Mouse (Mus musculus) heart, adult 2 months (tissue): ENCODE measurements around the gene Slc35e1. TPM values are rescaled to one million over a fixed set of nuclear protein-coding genes. Genes with fewer than 3 reads are reported as not detected.

Source experiments
- DNase-seq, 2 experiments: peaks; one replicate each; pipeline ENCODE4 v3.0.0; 2021
- H3K27ac ChIP-seq: fragments of 200-600 bp; 2 replicates; pipeline ENCODE4 v1.8.1; 2022
- H3K27me3 ChIP-seq: fragments of 200-500 bp; 2 replicates; pipeline ENCODE4 v1.6.1; 2012; ENCODE audit warnings: mild to moderate bottlenecking, low read length, inconsistent platforms, mixed read lengths; ENCODE audit not compliant: control insufficient read depth, insufficient read depth
- H3K36me3 ChIP-seq: fragments of 200-500 bp; 2 replicates; pipeline ENCODE4 v1.6.1; 2012; ENCODE audit warnings: low read length, inconsistent platforms; ENCODE audit not compliant: control insufficient read depth, insufficient read depth
- H3K4me1 ChIP-seq: fragments of 200-500 bp; 2 replicates; pipeline ENCODE4 v1.6.1; 2011; ENCODE audit warnings: low read length; ENCODE audit not compliant: control insufficient read depth, insufficient read depth
- H3K4me3 ChIP-seq: fragments of 200-600 bp; 2 replicates; pipeline ENCODE4 v1.8.1; 2022
- H3K79me2 ChIP-seq: fragments of 200-500 bp; replicated peaks from 2 replicates; pipeline ENCODE4 v1.6.1; 2012; ENCODE audit warnings: mild to moderate bottlenecking, inconsistent platforms, low read length, moderate library complexity, mixed read lengths; ENCODE audit not compliant: control insufficient read depth, insufficient read depth
- H3K9ac ChIP-seq: fragments of 200-500 bp; 2 replicates; pipeline ENCODE4 v1.6.1; 2012; ENCODE audit warnings: low read depth, mild to moderate bottlenecking, control low read depth, inconsistent platforms, low read length, mixed read lengths
- CTCF ChIP-seq: fragments of 200-600 bp; IDR thresholded peaks from 2 replicates; pipeline ENCODE4 v1.8.1; 2022; ENCODE audit warnings: antibody characterized with exemption, mild to moderate bottlenecking, moderate library complexity
- EP300 ChIP-seq: fragments of 200-500 bp; IDR thresholded peaks from 2 replicates; pipeline ENCODE4 v1.6.1; 2011; ENCODE audit warnings: low read depth, low read length, control low read depth; ENCODE audit not compliant: insufficient read depth
- POLR2A ChIP-seq: fragments of 200-500 bp; IDR thresholded peaks from 2 replicates; pipeline ENCODE4 v1.6.1; 2011; ENCODE audit warnings: mild to moderate bottlenecking, low read depth, low read length, control low read depth; ENCODE audit not compliant: insufficient read depth
- WGBS: fragments of 180-500 bp; shearing (Covaris S2); methylation state at CpG from one replicate; pipeline ENCODE4 v1.1.7; 2018; 5-methylcytosine and 5-hydroxymethylcytosine counted together
- intact Hi-C: fragments of 180-260 bp; cut with DNase I; formaldehyde crosslinking; loops from one replicate; pipeline ENCODE4 v1.15.1; 2025
- polyA plus RNA-seq: library from polyadenylated mRNA; depleted of rRNA; stranded (reverse); fragments of >200 nt; gene quantifications from 2 replicates; pipeline ENCODE4 v1.2.3, GENCODE M21; 2012
- total RNA-seq, 2 experiments: library from RNA; stranded (reverse); gene quantifications; 2 replicates each; pipeline ENCODE4 v1.2.3; 2021

The Slc35e1 gene
- total and polyA plus RNA-seq, 3 experiments, result 68.0 to 85.7 (median 83.2) TPM

GRCm38 (mm10) chr8:72499521-72500284 is 7.3 kb upstream of the Slc35e1 start:
- no peaks in the 10 kb centered on the region for H3K36me3 ChIP-seq
- 68% methylated on average over 2 of the region's 2 CpGs for WGBS
- H3K4me3 ChIP-seq, result no peak overlapping the region; the same call in 1 of the 2 replicates
- intact Hi-C loops, result no loop called here
- TF ChIP-seq CTCF (no peak), POLR2A (peak; percentile 36; the same call in 1 of the 2 replicates), EP300 (peak; percentile 96)
- peak overlapping the region; percentile 32 for H3K9ac ChIP-seq
- no peaks in the 10 kb centered on the region for H3K27me3 ChIP-seq
- DNase-seq, result peak in 1 of 2 experiments; percentile 81
- peak overlapping the region; percentile 82 for H3K27ac ChIP-seq
- peaks cover 4% of the 10 kb centered on the region for H3K79me2 ChIP-seq
- H3K4me1 ChIP-seq, result peaks cover 37% of the 10 kb centered on the region

GRCm38 (mm10) chr8:72498527-72498926 is 6.1 kb upstream of the Slc35e1 start:
- Histone ChIP-seq H3K36me3 (no peaks in the 10 kb centered on the region), H3K9ac (no peak overlapping the region), H3K27me3 (no peaks in the 10 kb centered on the region), H3K4me1 (peaks cover 27% of the 10 kb centered on the region), H3K27ac (peak overlapping the region; percentile 76), H3K79me2 (peaks cover 4% of the 10 kb centered on the region), H3K4me3 (no peak overlapping the region)
- no peak for DNase-seq
- TF ChIP-seq POLR2A (0 out of 2 replicates have a peak, but pooled peaks have one; percentile 16), CTCF (no peak)
- intact Hi-C loops, result no loop called here
- WGBS, result 64% methylated on average over 4 of the region's 4 CpGs

DNA sequence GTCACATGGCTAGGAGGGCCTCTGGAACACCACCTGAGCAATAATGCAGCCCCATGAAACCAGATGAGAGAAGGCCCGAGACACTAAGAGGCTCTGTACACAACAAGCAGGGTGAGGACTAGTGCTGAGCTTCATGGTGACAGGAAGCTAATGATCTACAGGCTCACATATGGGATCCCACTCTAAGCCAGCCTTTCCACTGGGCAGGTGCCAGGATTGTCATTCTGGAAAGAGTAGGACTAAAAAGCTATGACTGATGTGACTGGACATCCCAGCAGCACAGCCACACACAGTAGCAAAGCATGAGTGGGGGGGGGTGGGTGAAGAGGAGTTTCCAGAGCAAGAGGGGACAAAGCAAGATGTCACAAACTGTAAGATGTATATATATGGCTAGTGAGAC is 5.5 kb upstream of the Slc35e1 start:
- Histone ChIP-seq H3K79me2 (peaks cover 4% of the 10 kb centered on the region), H3K27me3 (no peaks in the 10 kb centered on the region), H3K4me1 (peaks cover 25% of the 10 kb centered on the region), H3K27ac (peak overlapping the region; percentile 76; the same call in 1 of the 2 replicates), H3K4me3 (no peak overlapping the region), H3K9ac (no peak overlapping the region), H3K36me3 (no peaks in the 10 kb centered on the region)
- TF ChIP-seq CTCF (no peak), POLR2A (no peak), EP300 (no peak)
- DNase-seq, result no peak
- intact Hi-C loops, result no loop called here
- 77% methylated on average over 1 of the region's 1 CpGs for WGBS

DNA sequence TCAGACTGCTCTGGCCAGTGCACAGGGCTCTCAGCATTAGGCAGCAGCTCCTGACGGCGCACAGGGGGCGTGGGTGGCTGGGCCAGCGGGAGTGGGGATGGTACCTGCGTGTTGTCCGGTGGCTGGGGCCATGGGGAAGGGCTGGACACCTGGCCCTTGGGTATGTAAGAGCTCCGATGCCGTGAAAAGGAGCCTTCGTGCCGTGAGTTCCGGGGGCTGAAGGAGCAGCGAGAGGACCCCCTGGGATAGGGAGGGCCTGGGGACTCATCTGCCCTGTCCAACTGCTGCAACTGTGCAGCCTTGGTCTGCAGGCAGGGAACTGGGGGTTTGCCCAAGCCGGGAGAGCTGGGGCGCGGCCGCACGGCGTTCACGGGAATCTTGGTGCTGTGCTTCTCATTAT is 3.8 kb upstream of the Slc35e1 start:
- DNase-seq, result no peak
- Histone ChIP-seq H3K4me1 (peaks cover 22% of the 10 kb centered on the region), H3K27ac (no peak overlapping the region), H3K79me2 (peaks cover 4% of the 10 kb centered on the region), H3K9ac (no peak overlapping the region), H3K4me3 (no peak overlapping the region), H3K36me3 (no peaks in the 10 kb centered on the region), H3K27me3 (no peaks in the 10 kb centered on the region)
- WGBS, result 90% methylated on average over 19 of the region's 19 CpGs
- TF ChIP-seq POLR2A (no peak), EP300 (no peak), CTCF (no peak)
- intact Hi-C loops, result no loop called here

DNA sequence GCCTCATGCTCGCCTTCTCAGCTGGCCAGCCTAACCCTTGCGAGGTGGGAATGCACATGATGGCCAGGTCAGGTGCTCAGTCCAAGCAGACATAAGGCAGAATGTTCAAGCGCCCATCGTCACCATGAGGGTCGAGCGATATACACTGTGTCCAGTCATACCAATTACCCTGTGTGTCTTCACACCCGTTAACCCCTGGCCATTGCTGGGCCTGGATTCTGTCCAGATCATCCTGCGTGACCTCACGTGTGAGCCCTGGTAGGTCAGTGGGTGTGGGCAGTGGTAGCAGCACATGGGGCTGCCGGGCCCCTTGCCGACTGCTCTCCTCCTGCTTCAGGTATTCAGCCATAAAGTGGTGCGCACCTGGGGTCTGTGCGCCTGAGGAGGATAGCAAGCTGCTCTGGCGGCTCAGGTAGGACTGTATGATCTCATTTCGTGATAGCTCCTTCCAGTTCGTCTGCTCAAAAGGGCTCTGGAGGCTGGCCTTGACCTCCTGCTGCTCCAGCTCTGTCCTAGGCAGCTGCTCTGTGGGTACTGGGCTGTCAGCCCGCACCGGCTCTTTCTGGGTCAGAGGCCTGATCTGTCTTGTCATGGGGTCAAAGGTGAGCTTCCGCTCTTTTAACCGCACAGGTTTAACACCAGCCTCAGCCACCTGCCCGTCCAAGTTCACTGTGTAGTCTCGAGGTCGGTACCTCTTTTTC is 3.1 kb upstream of the Slc35e1 start:
- H3K4me3 ChIP-seq, result no peak overlapping the region
- no peaks in the 10 kb centered on the region for H3K36me3 ChIP-seq
- no peaks in the 10 kb centered on the region for H3K27me3 ChIP-seq
- H3K27ac ChIP-seq, result no peak overlapping the region
- DNase-seq, result no peak
- intact Hi-C loops, result no loop called here
- H3K4me1 ChIP-seq, result peaks cover 17% of the 10 kb centered on the region
- 89% methylated on average over 23 of the region's 23 CpGs for WGBS
- H3K9ac ChIP-seq, result no peak overlapping the region
- peaks cover 3% of the 10 kb centered on the region for H3K79me2 ChIP-seq
- TF ChIP-seq POLR2A, result no peak
- TF ChIP-seq EP300, result no peak
- TF ChIP-seq CTCF, result no peak

GRCm38 (mm10) chr8:72493381-72493780 is 967 bp upstream of the Slc35e1 start:
- TF ChIP-seq POLR2A (no peak), EP300 (no peak), CTCF (no peak)
- Histone ChIP-seq H3K27ac (peak overlapping the region; percentile 71), H3K27me3 (no peaks in the 10 kb centered on the region), H3K9ac (peak overlapping the region; percentile 54), H3K36me3 (no peaks in the 10 kb centered on the region), H3K4me1 (peaks cover 6% of the 10 kb centered on the region), H3K79me2 (peaks cover 1% of the 10 kb centered on the region), H3K4me3 (peak overlapping the region; percentile 68)
- no peak for DNase-seq
- intact Hi-C loops, result loop anchor here (2.0 to 5.0 kb wide), 2 partner anchors 71 to 77 kb away; partner anchors contain the start of genes Eps15l1 and Smim7
- 13% methylated on average over 8 of the region's 8 CpGs for WGBS
